Mouse (Mus musculus) T-helper 1 cell (primary cell): Measurements from ENCODE around the gene Gria1.

ENCODE experiments used
- in situ Hi-C: fragments of 300-600 bp; cut with MboI, MseI; formaldehyde crosslinking; loops from one replicate; pipeline ENCODE4 v1.15.1; 2025; ENCODE audit warnings: high pct_unique_total_duplicates

Gene Gria1

GRCm38 (mm10) chr11:57011024-57011690 is at the start of gene Gria1:
Gene Gria1 (plus strand): TSS chr11:57011387.
- in situ Hi-C loops = no loop called here

GRCm38 (mm10) chr11:56961751-56962150 is 49.4 kb upstream of the Gria1 start:
- in situ Hi-C loops = no loop called here

- in situ Hi-C loops = no loop called here
Measured at GRCm38 (mm10) chr11:56972814-56973213, 38.4 kb upstream of the Gria1 start.

- in situ Hi-C loops = no loop called here
Measured at GRCm38 (mm10) chr11:56984321-56985000, 26.7 kb upstream of the Gria1 start.

DNA sequence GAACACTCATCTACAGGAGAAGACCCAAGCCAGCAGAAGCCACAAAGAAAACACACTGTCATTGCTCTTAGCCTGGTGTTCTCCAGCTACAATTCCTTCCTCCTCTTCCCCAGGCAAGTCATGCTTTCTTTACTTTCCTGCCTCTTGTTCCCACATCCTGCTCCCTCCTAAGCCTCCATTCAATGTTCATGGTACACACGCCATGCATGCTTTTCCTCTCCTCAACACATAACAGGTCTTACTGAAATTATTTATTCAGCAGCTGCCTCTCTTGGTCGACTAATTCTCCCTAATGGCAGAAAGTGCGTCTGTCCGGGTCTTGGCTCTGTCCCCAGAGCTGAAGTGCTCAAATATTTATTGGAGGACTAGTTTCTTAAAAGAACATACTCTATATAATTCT is 25.7 kb upstream of the Gria1 start:
- in situ Hi-C loops = no loop called here

GRCm38 (mm10) chr11:56999601-57000001 is 11.6 kb upstream of the Gria1 start:
- in situ Hi-C loops = no loop called here

GRCm38 (mm10) chr11:57004611-57005010 is 6.6 kb upstream of the Gria1 start:
- in situ Hi-C loops = no loop called here

DNA sequence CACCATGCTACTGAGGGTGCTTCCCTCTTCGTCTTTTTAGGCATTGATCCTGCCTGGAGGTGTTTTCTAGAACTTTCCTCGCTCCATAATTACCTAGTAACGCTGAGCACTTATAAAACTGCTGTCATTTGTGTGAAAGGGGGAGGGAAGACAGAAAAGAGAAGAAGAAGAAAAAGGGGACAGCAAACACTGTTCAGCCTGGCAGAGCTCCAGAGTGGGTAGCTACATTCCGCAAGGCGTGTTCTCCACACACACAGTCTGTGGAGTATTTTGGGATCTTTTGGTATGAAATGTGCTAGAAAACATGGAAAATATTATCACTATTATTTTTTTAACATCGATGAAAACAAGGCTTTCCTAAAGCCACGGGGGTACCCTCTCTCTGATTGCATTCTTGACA is 5.8 kb upstream of the Gria1 start:
- in situ Hi-C loops = no loop called here

- in situ Hi-C loops = no loop called here
Measured at GRCm38 (mm10) chr11:57007790-57008189, 3.4 kb upstream of the Gria1 start.

DNA sequence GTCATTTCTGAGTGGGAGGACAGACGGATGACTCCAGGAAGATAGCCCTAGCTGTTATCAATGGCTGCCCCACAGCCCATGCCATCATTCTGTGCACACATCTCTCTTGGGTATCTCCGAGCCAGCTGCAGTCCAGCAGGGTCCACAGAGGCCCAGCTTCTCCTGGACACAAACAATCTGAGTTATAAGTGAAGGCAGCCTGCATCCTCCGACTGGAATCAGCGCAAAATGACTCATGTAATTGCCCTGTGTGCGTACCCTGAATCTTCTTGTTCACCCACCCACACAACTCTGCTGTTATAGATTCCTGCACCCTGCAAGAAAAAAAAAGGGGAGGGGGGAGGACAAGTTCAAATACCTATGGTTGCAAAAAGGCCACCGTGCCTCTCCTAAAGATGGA is 576 bp upstream of the Gria1 start:
- in situ Hi-C loops = no loop called here

GRCm38 (mm10) chr11:57011691-57012039 is 478 bp downstream of the Gria1 start:
- in situ Hi-C loops = no loop called here

- in situ Hi-C loops = no loop called here
Measured at GRCm38 (mm10) chr11:57012287-57012921, 1.2 kb downstream of the Gria1 start.

DNA sequence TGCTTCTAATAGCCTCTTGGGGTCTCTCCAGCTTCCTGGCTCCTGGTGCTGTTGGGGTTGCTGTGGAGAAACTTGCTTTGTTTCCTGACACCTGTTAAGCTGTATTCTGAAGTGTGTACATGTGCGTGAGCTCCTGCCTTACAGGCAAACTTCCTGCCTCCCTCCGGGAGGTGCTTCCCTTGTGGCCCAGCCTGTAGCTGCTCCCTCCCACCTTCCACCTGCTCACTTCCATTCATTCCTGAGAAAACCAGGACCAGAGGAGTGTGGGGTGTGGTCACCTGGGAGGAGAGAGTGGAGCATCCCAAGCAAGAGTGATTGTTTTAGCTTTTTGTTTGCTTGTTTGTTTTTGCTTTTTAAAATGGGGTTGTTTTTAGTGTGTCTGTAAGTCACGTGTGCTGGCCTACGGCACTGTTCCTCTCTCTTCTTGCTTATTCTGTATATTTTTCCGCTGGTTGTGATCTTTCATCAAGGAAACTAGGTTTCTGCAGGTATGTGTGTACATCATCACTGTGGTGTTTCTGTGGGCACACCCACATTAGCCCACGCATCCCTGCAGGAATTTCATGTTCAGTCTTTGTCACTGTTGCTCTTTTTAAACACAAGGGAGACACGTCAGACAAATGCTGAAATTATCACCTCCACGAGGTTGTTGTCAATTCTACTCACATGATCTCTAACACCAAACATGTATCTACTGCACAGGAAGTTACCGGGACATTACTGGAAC is 2.4 kb downstream of the Gria1 start:
- in situ Hi-C loops = no loop called here

DNA sequence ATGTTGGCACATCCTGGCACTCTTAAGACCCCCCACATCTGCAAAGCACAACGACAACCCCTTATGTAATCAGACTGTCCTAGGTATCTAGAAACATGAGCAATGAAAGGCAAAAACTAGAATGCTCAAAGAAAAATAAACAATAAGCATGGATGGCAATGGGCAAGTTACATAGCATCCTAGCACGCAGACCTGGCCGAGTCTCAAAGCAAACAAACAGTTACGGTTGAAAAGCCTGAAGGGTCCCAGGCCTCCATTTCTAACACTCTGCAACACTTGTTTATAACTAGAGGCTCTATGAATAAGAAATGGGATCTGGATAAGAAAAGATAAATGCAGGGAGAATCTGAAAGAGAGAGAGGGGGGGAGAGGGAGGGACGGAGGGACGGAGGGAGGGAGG is 3.2 kb downstream of the Gria1 start:
- in situ Hi-C loops = no loop called here

- in situ Hi-C loops = no loop called here
Measured at GRCm38 (mm10) chr11:57018536-57018935, 7.3 kb downstream of the Gria1 start.

GRCm38 (mm10) chr11:57022400-57022799 is 11.2 kb downstream of the Gria1 start:
- in situ Hi-C loops = no loop called here

DNA sequence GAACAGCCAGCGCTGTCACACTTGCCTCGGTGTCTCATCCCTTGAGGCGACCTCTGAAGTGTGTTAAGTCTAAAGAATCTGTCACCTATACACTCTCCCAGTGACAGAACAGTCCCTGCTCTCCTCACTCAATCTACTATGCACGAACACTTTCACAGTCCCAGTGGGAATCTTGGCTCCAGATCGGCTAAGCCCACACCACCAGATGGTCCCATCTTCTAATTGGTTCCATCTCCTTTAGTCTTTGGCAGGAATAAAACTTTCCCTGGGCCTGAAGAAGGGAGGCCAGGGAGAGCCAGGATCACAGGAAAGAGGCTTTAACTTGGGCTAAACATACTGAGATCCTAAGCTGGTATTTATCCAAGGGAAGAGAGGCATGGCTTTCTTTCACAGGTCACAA is 19.3 kb downstream of the Gria1 start:
- in situ Hi-C loops = no loop called here

DNA sequence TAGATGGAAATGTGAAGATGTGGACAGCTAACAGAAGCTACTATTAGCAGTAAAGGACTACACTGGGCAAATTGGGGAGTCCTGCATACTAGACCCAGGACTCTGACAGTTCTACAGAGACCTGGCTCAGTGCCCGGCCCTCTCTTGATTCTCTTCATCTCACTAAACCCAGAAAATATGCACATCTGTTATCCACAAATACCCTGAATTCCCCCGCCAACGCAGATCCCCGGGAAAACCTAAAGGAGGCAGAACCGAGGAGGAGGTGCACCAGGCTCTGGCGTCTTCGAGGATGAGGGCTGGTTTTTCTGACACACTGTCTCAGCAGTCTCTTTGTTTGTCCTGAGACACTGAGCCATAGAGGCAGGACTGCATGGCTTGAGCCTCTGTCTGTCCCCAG is 27.6 kb downstream of the Gria1 start:
- in situ Hi-C loops = no loop called here

DNA sequence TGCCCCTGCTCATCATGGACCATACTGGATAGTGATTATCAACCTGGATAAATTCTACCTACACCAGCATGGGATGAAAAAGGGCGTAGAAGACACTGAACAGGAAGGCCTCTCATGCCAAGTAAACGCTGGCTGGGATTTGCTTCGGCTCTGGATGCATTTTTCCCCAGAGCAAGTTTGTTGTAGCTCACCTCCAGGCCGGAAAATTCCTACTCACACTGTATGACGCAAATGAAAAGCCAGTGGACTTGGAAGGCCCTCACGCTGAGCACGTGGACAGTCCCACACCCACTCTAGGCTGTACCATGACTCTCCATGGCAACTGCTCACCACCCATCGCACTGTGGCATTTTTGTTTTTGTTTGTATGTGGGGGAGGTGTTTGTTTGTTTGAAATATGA is 28.1 kb downstream of the Gria1 start:
- in situ Hi-C loops = no loop called here

- in situ Hi-C loops = no loop called here
Measured at GRCm38 (mm10) chr11:57042057-57042456, 30.9 kb downstream of the Gria1 start.

DNA sequence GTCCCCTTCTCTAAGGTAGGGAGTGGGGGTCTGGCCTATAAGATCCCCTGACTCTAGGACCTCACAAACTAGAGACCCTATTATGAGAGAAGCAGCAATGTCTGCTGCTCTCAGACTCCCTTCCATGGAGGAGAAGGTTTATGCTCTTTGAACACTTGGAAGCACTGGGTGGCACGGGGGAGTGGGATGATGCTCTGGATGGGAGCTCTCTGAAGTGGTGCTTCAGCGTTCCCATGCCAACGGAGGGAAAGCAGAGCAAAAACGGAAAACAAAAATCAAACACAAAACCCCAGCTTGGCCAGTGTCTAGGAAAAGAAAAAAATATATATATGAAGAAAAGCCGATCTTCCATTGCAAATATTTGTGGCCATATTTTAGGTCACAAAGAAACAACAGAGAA is 33.0 kb downstream of the Gria1 start:
- in situ Hi-C loops = no loop called here
